Mouse (Mus musculus) CH12.LX (cell line): ENCODE data around the gene Dlk2. TPM values are rescaled to one million over a fixed set of nuclear protein-coding genes. Genes with fewer than 3 reads are reported as not detected.

Source experiments
- DNase-seq: peaks from one replicate; pipeline ENCODE4 v3.0.0-alpha.2; 2013; ENCODE audit errors: extremely low read depth
- H3K27ac ChIP-seq: 2 replicates; pipeline ENCODE4 v1.5.1; 2012; ENCODE audit warnings: low read depth, mild to moderate bottlenecking, control low read depth, moderate library complexity; ENCODE audit not compliant: insufficient read depth
- H3K27me3 ChIP-seq: replicated peaks from 2 replicates; pipeline ENCODE3; 2012; ENCODE audit warnings: inconsistent platforms
- H3K36me3 ChIP-seq, 2 experiments: replicated peaks in 1 of 2; 2 replicates each; pipeline versions ENCODE3 to v1.6.1; 2012; ENCODE audit warnings: inconsistent platforms in 1 of 2, low read length in 1 of 2, mild to moderate bottlenecking in 1 of 2, mixed read lengths in 1 of 2, moderate library complexity in 1 of 2; ENCODE audit not compliant: control insufficient read depth in 1 of 2, insufficient read depth in 1 of 2
- H3K4me1 ChIP-seq, 2 experiments: 2 replicates each; pipeline ENCODE4 v1.6.1; 2012; ENCODE audit warnings: inconsistent platforms in 1 of 2, moderate library complexity in 1 of 2; ENCODE audit not compliant: insufficient read depth in 2 of 2, control insufficient read depth in 1 of 2
- H3K4me2 ChIP-seq: 2 replicates; pipeline ENCODE4 v1.6.1; 2012; ENCODE audit warnings: low read depth, mild to moderate bottlenecking, control low read depth; ENCODE audit not compliant: poor library complexity, insufficient read depth, severe bottlenecking
- H3K4me3 ChIP-seq, 3 experiments: fragments of 150-350 bp in 1 of 3; sonication (generic) in 1 of 3; replicated peaks in 1 of 3; 2 replicates each; pipeline versions ENCODE3 to v1.5.1; 2011 to 2012; ENCODE audit warnings: low read depth in 2 of 3, low read length in 2 of 3, mild to moderate bottlenecking in 2 of 3, moderate library complexity in 2 of 3, control low read depth in 1 of 3, improper control_type of control experiment in 1 of 3, inconsistent platforms in 1 of 3, mixed read lengths in 1 of 3; ENCODE audit not compliant: poor library complexity in 1 of 3
- H3K79me2 ChIP-seq: replicated peaks from 2 replicates; pipeline ENCODE4 v1.6.1; 2012; ENCODE audit warnings: mild to moderate bottlenecking, moderate library complexity; ENCODE audit not compliant: control insufficient read depth, poor library complexity, insufficient read depth, severe bottlenecking; ENCODE audit errors: extremely low read depth
- H3K9ac ChIP-seq: 2 replicates; pipeline ENCODE4 v1.6.1; 2012; ENCODE audit warnings: low read depth, mild to moderate bottlenecking, control low read depth, moderate library complexity; ENCODE audit not compliant: insufficient read depth
- H3K9me3 ChIP-seq: replicated peaks from 2 replicates; pipeline ENCODE3; 2012; ENCODE audit warnings: low read length, inconsistent platforms, mixed read lengths
- CHD1 ChIP-seq: IDR thresholded peaks from 2 replicates; pipeline ENCODE4 v1.6.1; 2012; ENCODE audit warnings: low read depth, low read length, improper control_type of control experiment, inconsistent platforms
- E2F4 ChIP-seq: IDR thresholded peaks from 2 replicates; pipeline ENCODE4 v1.6.1; 2011; ENCODE audit warnings: low read depth, low read length, improper control_type of control experiment; ENCODE audit not compliant: insufficient replicate concordance
- ETS1 ChIP-seq: conservative IDR thresholded peaks from 2 replicates; pipeline ENCODE4 v1.6.1; 2012; ENCODE audit warnings: low read depth, mild to moderate bottlenecking, inconsistent platforms, low read length, improper control_type of control experiment, moderate library complexity
- IRF4 ChIP-seq: IDR thresholded peaks from 2 replicates; pipeline ENCODE4 v1.6.1; 2014; ENCODE audit warnings: low read depth, mild to moderate bottlenecking, inconsistent platforms, low read length, improper control_type of control experiment
- MAX ChIP-seq: IDR thresholded peaks from 2 replicates; pipeline ENCODE4 v1.6.1; 2011; ENCODE audit warnings: low read length, improper control_type of control experiment
- MEF2A ChIP-seq: IDR thresholded peaks from 2 replicates; pipeline ENCODE4 v1.6.1; 2014; ENCODE audit warnings: low read depth, mild to moderate bottlenecking, inconsistent platforms, low read length, improper control_type of control experiment, borderline replicate concordance
- MXI1 ChIP-seq: IDR thresholded peaks from 2 replicates; pipeline ENCODE4 v1.6.1; 2011; ENCODE audit warnings: mild to moderate bottlenecking, low read depth, low read length, improper control_type of control experiment
- NELFE ChIP-seq: IDR thresholded peaks from 2 replicates; pipeline ENCODE4 v1.6.1; 2011; ENCODE audit warnings: low read depth, low read length, improper control_type of control experiment
- POLR2A ChIP-seq: IDR thresholded peaks from 2 replicates; pipeline ENCODE4 v1.6.1; 2011; ENCODE audit warnings: low read depth, mild to moderate bottlenecking, improper control_type of control experiment, low read length
- POLR2AphosphoS2 ChIP-seq: IDR thresholded peaks from 2 replicates; pipeline ENCODE4 v1.6.1; 2011; ENCODE audit warnings: low read depth, low read length, improper control_type of control experiment
- RAD21 ChIP-seq: IDR thresholded peaks from 2 replicates; pipeline ENCODE4 v1.6.1; 2011; ENCODE audit warnings: low read depth, mild to moderate bottlenecking, low read length, improper control_type of control experiment, moderate library complexity
- RCOR1 ChIP-seq: conservative IDR thresholded peaks from 2 replicates; pipeline ENCODE4 v1.6.1; 2012; ENCODE audit warnings: low read depth, mild to moderate bottlenecking, inconsistent platforms, low read length, improper control_type of control experiment
- SIN3A ChIP-seq: IDR thresholded peaks from 2 replicates; pipeline ENCODE4 v1.6.1; 2012; ENCODE audit warnings: low read length, improper control_type of control experiment, inconsistent platforms
- SMC3 ChIP-seq: IDR thresholded peaks from 2 replicates; pipeline ENCODE4 v1.6.1; 2011; ENCODE audit warnings: low read depth, low read length, improper control_type of control experiment
- TCF12 ChIP-seq: IDR thresholded peaks from 2 replicates; pipeline ENCODE4 v1.6.1; 2014; ENCODE audit warnings: low read depth, mild to moderate bottlenecking, inconsistent platforms, low read length, improper control_type of control experiment
- ZC3H11A ChIP-seq: IDR thresholded peaks from 2 replicates; pipeline ENCODE4 v1.6.1; 2012; ENCODE audit warnings: low read depth, mild to moderate bottlenecking, inconsistent platforms, low read length, improper control_type of control experiment
- ZKSCAN1 ChIP-seq: IDR thresholded peaks from 2 replicates; pipeline ENCODE4 v1.6.1; 2012; ENCODE audit warnings: low read depth, inconsistent platforms, low read length, improper control_type of control experiment, borderline replicate concordance
- ZMIZ1 ChIP-seq: IDR thresholded peaks from 2 replicates; pipeline ENCODE4 v1.6.1; 2012; ENCODE audit warnings: low read depth, mild to moderate bottlenecking, inconsistent platforms, low read length, improper control_type of control experiment
- ZNF384 ChIP-seq: IDR thresholded peaks from 2 replicates; pipeline ENCODE4 v1.6.1; 2012; ENCODE audit warnings: low read depth, low read length, improper control_type of control experiment, inconsistent platforms
- dilution Hi-C: fragments of 300-500 bp; cut with MboI; formaldehyde crosslinking; loops from 2 replicates; pipeline ENCODE4 v1.14.3; 2020; ENCODE audit warnings: low sequenced_read_pairs; ENCODE audit not compliant: extremely low pct_unique_long_range_greater_than_20kb, extremely low pct_ligation_motif_present
- in situ Hi-C: fragments of 300-500 bp; cut with MboI; formaldehyde crosslinking; loops from 3 replicates; pipeline ENCODE4 v1.14.3; 2019; ENCODE audit warnings: low sequenced_read_pairs, low pct_ligation_motif_present, low pct_unique_long_range_greater_than_20kb, mixed read lengths
- polyA plus RNA-seq: library from polyadenylated mRNA; unstranded; fragments of >175 nt; gene quantifications from 2 replicates; pipeline ENCODE4 v1.2.1, GENCODE M21; 2012; ENCODE audit warnings: low read depth; ENCODE audit not compliant: insufficient read length
- total RNA-seq, 2 experiments: library from RNA; depleted of rRNA; stranded (reverse); fragments of 300-350 nt in 1 of 2; fragments of >200 nt in 1 of 2; gene quantifications; 2 replicates each; pipeline ENCODE4 v1.2.3; 2012 to 2014

The Dlk2 gene
- total and polyA plus RNA-seq, 3 experiments = 0.08 TPM; not detected in 2

DNA sequence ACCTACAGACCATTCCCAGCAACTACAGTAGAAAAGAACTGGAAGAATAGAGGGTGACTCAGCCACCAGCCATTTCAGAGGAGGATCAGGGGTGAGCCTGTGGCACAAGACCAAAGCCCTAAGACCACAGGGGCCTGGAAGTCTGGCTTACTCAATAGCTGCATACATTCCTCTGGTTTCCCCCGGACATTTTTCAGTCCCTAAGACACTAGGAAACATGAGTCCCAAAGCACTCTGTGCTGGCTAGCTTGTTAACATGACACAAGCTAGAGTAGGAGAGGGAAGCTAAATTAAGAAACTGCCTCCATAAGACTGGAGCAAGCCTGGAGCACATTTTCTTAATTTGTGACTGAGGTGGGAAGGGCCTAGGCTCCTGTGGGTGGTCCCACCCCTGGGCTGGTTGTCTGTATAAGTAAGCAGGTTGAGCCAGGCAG is 23.4 kb upstream of the Dlk2 start:
- Histone ChIP-seq H3K36me3 (peaks cover 53 to 91% of the 10 kb centered on the region in 2 experiments), H3K79me2 (no peaks in the 10 kb centered on the region; the same call in 1 of the 2 replicates), H3K9ac (no peak overlapping the region), H3K9me3 (no peaks in the 10 kb centered on the region), H3K4me1 (no peaks in the 10 kb centered on the region; a peak in 1 of 4 replicates), H3K27me3 (no peaks in the 10 kb centered on the region), H3K4me3 (no peak overlapping the region), H3K27ac (no peak overlapping the region), H3K4me2 (no peak overlapping the region)
- dilution Hi-C loops (no loop called here), in situ Hi-C loops (no loop called here)
- TF ChIP-seq RAD21 (no peak), POLR2A (no peak), NELFE (no peak), IRF4 (no peak), ZNF384 (no peak), MXI1 (no peak)
- no peak for DNase-seq

DNA sequence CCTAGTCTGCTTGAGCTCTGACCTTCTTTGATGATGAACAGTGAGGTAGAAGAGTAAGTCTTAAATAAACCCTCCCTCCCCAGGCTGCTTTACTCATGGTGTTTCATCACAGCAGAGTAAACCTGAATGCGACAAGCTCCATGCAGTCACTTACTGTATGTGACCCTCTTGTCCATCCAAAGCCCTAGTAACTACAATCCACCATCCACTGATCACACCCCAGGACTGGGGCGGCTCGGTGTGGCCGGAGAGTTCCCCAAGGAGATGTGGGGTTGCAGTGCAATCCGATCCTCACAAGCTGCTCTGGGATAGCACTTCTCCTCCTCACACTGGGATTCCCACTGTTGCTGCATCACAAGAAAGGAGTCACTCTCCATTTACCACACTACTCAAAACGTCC is 22.8 kb upstream of the Dlk2 start:
- Histone ChIP-seq H3K36me3 (peaks cover 56 to 90% of the 10 kb centered on the region in 2 experiments), H3K27me3 (no peaks in the 10 kb centered on the region), H3K4me1 (no peaks in the 10 kb centered on the region; a peak in 1 of 4 replicates), H3K9me3 (no peaks in the 10 kb centered on the region), H3K9ac (no peak overlapping the region), H3K4me3 (no peak overlapping the region), H3K79me2 (no peaks in the 10 kb centered on the region; the same call in 1 of the 2 replicates), H3K4me2 (no peak overlapping the region), H3K27ac (no peak overlapping the region)
- DNase-seq = no peak
- in situ Hi-C loops (no loop called here), dilution Hi-C loops (no loop called here)
- TF ChIP-seq E2F4 (no peak), RAD21 (no peak), POLR2AphosphoS2 (no peak), MAX (no peak), ETS1 (no peak), RCOR1 (no peak), MEF2A (no peak), TCF12 (no peak), SIN3A (no peak), ZKSCAN1 (no peak), SMC3 (no peak), CHD1 (no peak), ZC3H11A (no peak), ZMIZ1 (no peak), POLR2A (no peak)
